Mouse (Mus musculus) CD4-positive naive resting alpha-beta T cell, adult 57 days (primary cell): ENCODE measurements around the gene Cpm. TPM values are rescaled to one million over a fixed set of nuclear protein-coding genes. Genes with fewer than 3 reads are reported as not detected.

ENCODE experiments used
- total RNA-seq: library from RNA; stranded (reverse); gene quantifications from one replicate; pipeline ENCODE4 v1.2.4, GENCODE M21; 2023

The Cpm gene
- total RNA-seq, result 19.9 TPM

GRCm38 (mm10) chr10:117629169-117629971 is at the start of gene Cpm:
Cpm (plus strand) TSS chr10:117629500.

GRCm38 (mm10) chr10:117710604-117711141 is 81.4 kb downstream of the Cpm start, which contains the start of gene Mdm2:
Mdm2 (minus strand) TSS chr10:117710758.

Other genes starting within 250 kb of the Cpm start
- 114 TPM for gene Cpsf6, start 249.5 kb upstream of the Cpm start, total RNA-seq
- 156 TPM for gene Mdm2, start 81.3 kb downstream of the Cpm start, total RNA-seq
- 5.4 TPM for gene Slc35e3, start 116.9 kb downstream of the Cpm start, total RNA-seq
- gene Nup107, start 163.2 kb downstream of the Cpm start, total RNA-seq, result 33.1 TPM
- 435 TPM for gene Rap1b, start 216.5 kb downstream of the Cpm start, total RNA-seq